Mouse (Mus musculus) heart, adult 2 months (tissue): ENCODE data around the gene Egflam.

Source experiments
- CTCF ChIP-seq: fragments of 200-600 bp; IDR thresholded peaks from 2 replicates; pipeline ENCODE4 v1.8.1; 2022; ENCODE audit warnings: antibody characterized with exemption, mild to moderate bottlenecking, moderate library complexity
- EP300 ChIP-seq: fragments of 200-500 bp; IDR thresholded peaks from 2 replicates; pipeline ENCODE4 v1.6.1; 2011; ENCODE audit warnings: low read depth, low read length, control low read depth; ENCODE audit not compliant: insufficient read depth
- POLR2A ChIP-seq: fragments of 200-500 bp; IDR thresholded peaks from 2 replicates; pipeline ENCODE4 v1.6.1; 2011; ENCODE audit warnings: mild to moderate bottlenecking, low read depth, low read length, control low read depth; ENCODE audit not compliant: insufficient read depth

DNA sequence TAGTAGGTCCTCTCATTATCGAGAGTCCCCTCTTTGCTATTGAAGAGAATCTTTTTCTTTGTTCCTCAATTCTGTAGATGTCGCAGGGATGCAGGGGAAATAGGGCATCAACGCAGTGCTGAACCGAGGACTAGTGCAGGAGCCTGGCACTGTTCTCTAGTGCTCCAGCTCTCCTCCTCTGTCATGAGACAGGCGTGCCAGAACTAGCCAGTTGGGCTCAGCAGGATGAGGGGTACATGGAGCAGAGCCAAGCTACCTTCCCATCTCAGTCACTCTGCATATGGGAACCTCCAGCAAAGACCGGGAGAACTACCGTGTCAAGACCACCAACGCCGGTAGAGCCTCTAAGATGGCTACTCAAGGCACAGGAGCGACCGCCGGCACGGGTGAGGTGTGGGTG is 193.3 kb downstream of the Egflam start:
- TF ChIP-seq POLR2A (no peak), CTCF (no peak), EP300 (no peak)
